Mouse (Mus musculus) brain, embryonic 14.5 days (tissue): Measurements from ENCODE around the gene Ptpn5.

Source experiments
- CTCF ChIP-seq: fragments of 200-500 bp; IDR thresholded peaks from 2 replicates; pipeline ENCODE4 v1.5.1; 2012; ENCODE audit warnings: inconsistent platforms, mild to moderate bottlenecking, moderate library complexity, borderline replicate concordance; ENCODE audit not compliant: insufficient read depth, insufficient read length; ENCODE audit errors: extremely low read depth
- POLR2A ChIP-seq: fragments of 200-500 bp; IDR thresholded peaks from 2 replicates; pipeline ENCODE4 v1.6.1; 2012; ENCODE audit warnings: mild to moderate bottlenecking, inconsistent platforms, borderline replicate concordance; ENCODE audit not compliant: poor library complexity, insufficient read depth, insufficient read length, severe bottlenecking; ENCODE audit errors: extremely low read depth

DNA sequence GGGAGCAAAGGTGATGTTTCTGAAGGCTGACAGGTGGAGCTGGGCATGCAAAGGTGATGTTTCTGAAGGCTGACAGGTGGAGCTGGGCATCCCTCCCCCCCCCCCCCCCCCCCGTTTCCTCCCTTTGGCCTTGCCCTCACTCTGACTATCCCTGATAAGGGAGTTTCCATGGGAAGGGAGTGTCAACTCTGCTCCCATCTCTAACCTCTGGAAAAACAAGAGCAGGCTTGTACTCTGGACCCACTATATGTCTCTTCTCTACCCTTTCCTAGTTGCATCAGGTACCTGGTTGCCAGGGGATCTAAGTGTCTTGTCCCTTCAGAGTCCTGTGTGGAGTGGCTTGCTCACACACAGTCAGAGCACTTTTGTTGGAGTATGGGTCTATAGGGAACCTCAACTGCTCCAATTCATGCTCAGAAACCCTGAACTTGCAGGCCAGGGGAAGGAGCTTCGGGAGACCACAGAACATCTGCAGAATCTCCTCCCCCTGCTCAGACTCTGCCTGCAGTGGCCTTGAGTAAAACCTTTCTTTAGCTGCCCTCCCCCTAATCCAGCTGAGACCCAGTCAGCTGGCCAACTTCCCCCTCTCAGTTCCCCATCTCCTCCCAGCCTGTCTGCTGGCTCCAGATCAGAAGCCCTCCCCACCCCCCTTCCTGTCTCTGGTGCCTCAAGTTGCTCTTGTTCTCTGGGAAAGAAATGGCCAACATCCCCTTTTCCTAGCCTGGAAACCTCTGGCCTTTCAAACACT, 81.9 kb downstream of the Ptpn5 start:
- no peak for TF ChIP-seq POLR2A
- TF ChIP-seq CTCF, result no peak
